Mouse (Mus musculus) erythroid progenitor cell, adult 5-6 weeks (primary cell): ENCODE data around the gene Sapcd2. TPM values are rescaled to one million over a fixed set of nuclear protein-coding genes. Genes with fewer than 3 reads are reported as not detected.

Experiments used
- ATAC-seq: replicated peaks from 2 replicates; pipeline ENCODE4 v1.8.0; 2016; ENCODE audit warnings: moderate number of reproducible peaks, mild to moderate bottlenecking, moderate TSS enrichment, inconsistent platforms; ENCODE audit not compliant: poor library complexity, low FRiP score, severe bottlenecking
- total RNA-seq, 2 experiments: library from RNA; stranded (forward) in 1 of 2; stranded (reverse) in 1 of 2; fragments of 150-400 nt in 1 of 2; fragments of 186-747, 209-891 nt in 1 of 2; gene quantifications; 2 replicates each; pipeline versions ENCODE4 v1.2.3 to v1.2.4; 2015 to 2017; ENCODE audit warnings: low replicate concordance in 2 of 2

Sapcd2 gene
- total RNA-seq (2015; ENCODE audit: low replicate concordance): 5.9 and 10.1 TPM in 2 replicates
- 7.8 and 9.6 TPM in 2 replicates for total RNA-seq (2017; ENCODE audit: low replicate concordance)

GRCm38 (mm10) chr2:25371764-25372643, at the start of gene Sapcd2:
TSS of gene Sapcd2 (plus strand) at chr2:25372321.
- ATAC-seq: peak; percentile 87

- ATAC-seq: no peak
Measured at GRCm38 (mm10) chr2:25326036-25326435, 46.1 kb upstream of the Sapcd2 start.

GRCm38 (mm10) chr2:25328440-25328839, 43.7 kb upstream of the Sapcd2 start:
- ATAC-seq: no peak

GRCm38 (mm10) chr2:25331470-25331869, 40.7 kb upstream of the Sapcd2 start:
- ATAC-seq: no peak

GRCm38 (mm10) chr2:25332286-25333160, 39.6 kb upstream of the Sapcd2 start, which contains the start of gene Man1b1:
TSS of gene Man1b1 (plus strand) at chr2:25332338.
- peak; percentile 97 for ATAC-seq

GRCm38 (mm10) chr2:25333569-25333968, 38.6 kb upstream of the Sapcd2 start:
- ATAC-seq: no peak

- ATAC-seq: no peak
Measured at GRCm38 (mm10) chr2:25338303-25338702, 33.8 kb upstream of the Sapcd2 start.

GRCm38 (mm10) chr2:25348162-25348561, 24.0 kb upstream of the Sapcd2 start:
- ATAC-seq: no peak

GRCm38 (mm10) chr2:25349499-25349898, 22.6 kb upstream of the Sapcd2 start:
- no peak for ATAC-seq

- ATAC-seq: no peak
Measured at GRCm38 (mm10) chr2:25350701-25351100, 21.4 kb upstream of the Sapcd2 start.

GRCm38 (mm10) chr2:25354211-25354610, 17.9 kb upstream of the Sapcd2 start:
- ATAC-seq: no peak

- ATAC-seq: no peak
Measured at GRCm38 (mm10) chr2:25355419-25356066, 16.6 kb upstream of the Sapcd2 start.

GRCm38 (mm10) chr2:25356208-25357079, 15.7 kb upstream of the Sapcd2 start, which contains the start of gene Dpp7:
TSS of gene Dpp7 (minus strand) at chr2:25356359.
- ATAC-seq: peak; percentile 80

GRCm38 (mm10) chr2:25359848-25360247, 12.3 kb upstream of the Sapcd2 start:
- ATAC-seq: no peak

GRCm38 (mm10) chr2:25363478-25364178, 8.5 kb upstream of the Sapcd2 start:
- ATAC-seq: no peak

- ATAC-seq: no peak; the same call in 1 of the 2 replicates
Measured at GRCm38 (mm10) chr2:25364313-25364712, 7.8 kb upstream of the Sapcd2 start.

- no peak for ATAC-seq
Measured at GRCm38 (mm10) chr2:25364761-25365090, 7.4 kb upstream of the Sapcd2 start.

GRCm38 (mm10) chr2:25365091-25365761, 6.9 kb upstream of the Sapcd2 start, which contains the start of gene Uap1l1:
TSS of gene Uap1l1 (minus strand) at chr2:25365682.
- no peak for ATAC-seq
